Mouse (Mus musculus): Measurements from ENCODE around the gene Med16. TPM values are rescaled to one million over a fixed set of nuclear protein-coding genes. Genes with fewer than 3 reads are reported as not detected.
"Not testable (repeated sequence)": the region's sequence is repeated elsewhere in the genome, so short reads cannot be mapped to it uniquely, and the experiment has no call there.

The Med16 gene
- polyA plus RNA-seq, 2 experiments from 2014 or later, result 5.0 to 7.7 TPM

DNA sequence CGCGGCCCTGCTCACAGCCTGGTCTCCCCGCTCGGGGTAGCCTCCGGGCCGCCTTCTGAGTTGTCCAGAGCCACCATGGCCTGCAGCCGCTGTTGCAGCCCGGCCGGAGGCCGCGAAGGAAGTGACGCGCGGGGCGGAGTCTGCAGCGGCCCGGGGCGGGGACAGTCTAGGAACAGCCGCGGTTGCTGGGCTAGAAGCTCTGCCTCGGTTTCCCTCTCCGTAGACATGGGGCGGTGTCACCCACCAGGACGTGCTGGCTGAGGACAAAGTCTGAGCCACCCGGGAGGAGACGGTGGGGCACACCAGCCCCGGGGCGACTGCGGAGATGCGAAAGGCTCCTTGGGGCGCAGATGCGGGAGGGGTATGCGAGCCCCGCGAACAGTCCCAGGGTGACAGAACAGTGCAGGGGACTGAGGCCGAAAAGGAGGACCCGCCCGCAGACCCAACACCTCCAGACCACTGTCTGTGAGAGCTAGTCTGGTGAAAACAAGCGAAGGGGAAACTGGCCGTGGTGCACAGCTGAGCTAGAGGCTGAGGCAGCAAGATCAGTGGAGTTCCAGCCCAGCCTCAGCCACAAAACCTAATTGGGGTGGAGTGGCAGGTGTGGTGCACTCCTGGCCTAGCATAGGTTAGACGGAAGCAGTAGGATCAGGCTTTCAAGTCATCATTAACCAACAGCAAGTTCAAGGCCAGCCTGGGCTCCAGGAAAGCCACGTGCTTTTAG is 8.2 kb upstream of the Med16 start, which contains the start of gene Kiss1r:
TSS of gene Kiss1r (plus strand) at position 164 of the 724 bp plus-strand sequence.
- ATAC-seq, result peak; percentile 94

DNA sequence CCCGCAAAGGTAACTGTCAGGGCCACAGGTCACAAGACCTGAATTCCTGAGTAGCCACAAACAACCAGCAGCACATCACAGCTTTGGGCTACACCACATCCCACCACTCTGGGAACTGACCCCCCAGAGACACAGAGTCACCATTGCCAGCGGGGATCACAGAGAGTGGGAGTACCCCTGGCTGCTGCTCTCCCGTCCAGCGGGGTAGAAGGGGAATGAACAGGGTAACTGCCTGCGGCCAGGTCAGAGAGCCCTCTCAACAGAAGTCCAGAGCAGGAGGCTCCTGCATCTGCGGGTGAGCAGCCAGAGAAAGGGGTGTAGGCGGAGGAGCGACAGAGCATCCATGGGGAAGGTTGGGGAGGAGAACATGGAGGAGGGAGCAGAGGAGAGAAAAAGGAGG is 7.4 kb upstream of the Med16 start:
- ATAC-seq, result no peak

DNA sequence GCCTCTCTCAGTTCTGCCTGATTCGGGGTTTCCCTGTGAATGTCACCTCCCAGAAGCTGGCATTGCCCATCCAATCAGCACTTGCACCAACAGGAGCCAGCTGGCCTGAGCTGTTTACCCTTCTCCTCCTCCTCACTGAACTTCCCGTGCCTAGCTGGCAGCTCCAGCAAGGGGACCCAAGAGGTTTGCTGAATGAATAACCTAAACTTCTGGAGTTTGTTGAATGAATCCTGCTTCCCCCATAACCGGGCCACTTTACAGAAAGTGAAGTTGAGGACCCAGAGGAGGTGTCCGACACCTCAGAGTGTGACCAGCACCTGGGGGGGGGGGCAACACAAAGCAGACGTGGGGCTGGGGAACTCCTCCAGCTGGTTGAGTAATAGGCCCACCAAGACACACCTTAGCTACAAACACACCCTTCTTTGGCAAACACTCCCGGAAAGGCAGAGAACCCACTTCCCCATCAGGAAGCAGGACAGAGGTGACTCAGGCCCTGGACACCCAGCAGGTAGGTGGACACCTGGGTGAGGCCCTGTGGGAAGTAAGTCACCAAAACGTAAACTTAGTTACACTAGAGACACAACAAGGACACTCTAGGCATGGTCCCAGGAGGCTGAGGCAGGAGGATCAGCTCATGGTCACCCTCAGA is 6.3 kb upstream of the Med16 start:
- no peak for ATAC-seq

DNA sequence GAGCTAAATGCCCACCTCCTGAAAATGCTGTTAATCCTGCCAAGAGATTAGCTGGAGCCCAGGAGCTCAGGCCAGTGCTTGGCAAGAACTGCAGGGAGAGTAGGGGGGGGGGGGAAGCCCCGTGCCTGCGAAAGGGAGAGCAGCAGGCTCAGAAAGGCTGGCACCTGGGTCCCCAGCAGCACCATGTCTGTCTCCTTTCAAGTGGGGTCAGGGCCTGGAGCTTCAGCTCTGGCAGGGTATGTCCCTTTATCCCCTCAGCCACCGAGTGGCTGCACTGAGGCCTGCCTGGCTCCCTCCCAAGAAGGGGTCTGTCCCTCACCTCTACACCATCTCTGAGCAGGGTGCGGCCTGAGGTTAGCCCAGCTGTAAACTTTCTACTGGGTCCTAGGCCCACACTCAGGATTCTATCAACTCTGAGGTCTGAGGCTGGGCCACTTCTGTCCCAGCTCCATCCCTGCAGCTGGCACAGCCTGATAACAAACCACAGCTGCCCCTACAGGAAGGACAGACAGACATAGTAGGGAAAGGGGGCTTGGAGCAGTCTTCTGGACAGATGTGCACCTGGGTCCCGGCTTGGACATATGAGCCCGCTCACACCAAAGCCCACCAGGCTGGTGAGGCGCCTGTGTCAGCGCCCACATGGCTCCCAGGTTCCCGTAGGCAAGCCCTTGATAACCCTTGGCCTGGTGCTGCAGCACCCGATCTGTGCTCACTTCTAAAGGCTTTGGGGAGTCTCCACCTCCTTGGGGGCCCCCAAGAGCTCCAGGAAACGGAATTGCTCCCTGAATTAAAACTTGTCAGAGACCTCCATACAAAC is 5.6 kb upstream of the Med16 start:
- ATAC-seq, result no peak

DNA sequence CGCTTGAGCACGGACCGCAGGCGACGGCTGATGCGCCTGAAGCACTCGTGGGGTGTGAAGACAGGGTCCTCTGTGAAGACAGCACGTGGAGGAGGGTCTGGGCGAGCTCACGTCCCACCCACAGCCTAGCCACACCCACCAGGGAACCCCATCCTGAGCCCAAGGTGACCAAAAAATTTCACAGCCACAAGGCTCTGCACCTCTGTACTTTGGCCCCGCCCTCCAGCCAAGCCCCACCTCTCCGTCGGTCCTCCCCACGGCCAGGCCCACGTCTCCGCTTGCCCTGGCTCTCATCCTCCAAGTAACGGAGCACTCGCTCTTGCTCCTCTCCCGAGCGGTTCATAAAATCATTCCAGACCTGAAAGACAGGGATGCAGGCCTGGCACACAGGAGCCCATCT is 3.7 kb upstream of the Med16 start:
- no peak for ATAC-seq

DNA sequence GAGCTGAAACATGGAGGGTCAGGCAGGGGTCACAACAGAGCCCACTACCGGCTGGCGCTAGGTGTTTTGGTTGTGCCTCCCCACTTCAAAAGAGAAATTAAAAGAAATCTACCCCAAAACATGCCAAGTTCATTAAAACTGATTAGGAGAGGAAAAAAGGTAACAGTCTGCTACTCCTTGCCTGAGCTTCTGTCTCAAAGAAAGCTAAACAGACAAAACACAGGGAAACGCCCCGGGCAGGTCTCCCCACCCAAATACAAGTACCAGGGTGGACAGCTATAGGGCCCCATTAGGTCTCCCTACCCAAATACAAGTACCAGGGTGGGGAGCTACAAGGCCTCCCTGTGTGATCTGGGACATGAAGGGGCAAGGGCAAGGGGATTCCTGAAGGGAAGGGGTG is 1.8 kb upstream of the Med16 start, which contains the start of gene Gm26602:
TSS of gene Gm26602 (plus strand) at position 301 of the 400 bp plus-strand sequence.
- ATAC-seq, result no peak

DNA sequence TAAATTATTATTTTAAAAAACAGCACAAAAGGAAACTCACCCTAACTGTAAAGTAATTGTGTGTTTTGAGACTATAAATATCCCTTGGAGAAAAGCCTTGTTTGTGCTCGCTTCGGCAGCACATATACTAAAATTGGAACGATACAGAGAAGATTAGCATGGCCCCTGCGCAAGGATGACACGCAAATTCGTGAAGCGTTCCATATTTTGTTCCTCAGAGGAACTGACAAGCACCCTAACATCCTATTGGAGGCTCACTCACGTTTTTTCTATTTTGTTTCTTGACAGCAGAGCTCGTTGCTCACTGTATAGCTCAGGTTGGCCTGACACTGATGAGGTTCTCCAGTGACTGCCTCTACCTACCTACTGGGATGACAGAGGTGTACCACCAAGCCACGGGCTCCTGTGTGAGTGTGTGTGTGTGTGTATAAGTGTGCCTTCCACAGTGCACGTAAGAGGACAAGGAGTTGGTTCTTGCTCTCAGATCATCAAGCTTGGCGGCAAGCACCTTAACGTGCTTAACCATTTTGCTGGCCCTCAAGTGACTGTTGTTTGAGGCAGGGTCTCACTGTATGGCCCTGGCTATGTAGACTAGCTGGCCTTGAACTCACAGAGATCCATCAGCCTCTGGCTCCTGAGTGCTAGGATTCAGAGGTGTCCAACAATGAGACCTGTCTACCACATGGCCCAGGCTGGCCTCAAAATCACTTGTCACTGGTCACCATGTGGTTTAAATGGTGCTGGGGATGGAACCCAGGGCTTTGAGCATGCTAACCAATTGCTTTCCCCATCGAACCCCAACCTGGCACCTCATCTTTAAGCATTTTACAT is 584 bp upstream of the Med16 start:
- ATAC-seq, result peak; percentile 38

DNA sequence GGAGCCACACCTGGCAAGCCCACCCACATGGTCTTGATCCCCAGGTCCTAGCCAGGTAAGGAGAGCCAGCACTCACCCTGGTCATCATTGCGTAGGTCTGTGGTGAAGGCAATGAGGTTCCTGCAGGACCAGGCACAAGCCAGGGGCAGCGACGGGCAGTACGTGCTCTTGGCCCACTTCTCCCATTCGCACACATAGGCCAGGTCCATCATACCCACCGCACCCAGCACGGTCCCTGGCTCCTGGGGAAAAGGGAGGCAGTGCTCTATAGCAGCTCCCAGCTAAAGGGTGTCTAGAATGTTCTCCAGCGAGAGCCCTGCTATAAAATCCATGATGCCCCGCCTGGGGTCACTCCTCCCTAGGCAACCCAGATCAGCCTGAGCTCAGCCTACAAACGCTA is 1.3 kb downstream of the Med16 start:
- no peak for ATAC-seq

DNA sequence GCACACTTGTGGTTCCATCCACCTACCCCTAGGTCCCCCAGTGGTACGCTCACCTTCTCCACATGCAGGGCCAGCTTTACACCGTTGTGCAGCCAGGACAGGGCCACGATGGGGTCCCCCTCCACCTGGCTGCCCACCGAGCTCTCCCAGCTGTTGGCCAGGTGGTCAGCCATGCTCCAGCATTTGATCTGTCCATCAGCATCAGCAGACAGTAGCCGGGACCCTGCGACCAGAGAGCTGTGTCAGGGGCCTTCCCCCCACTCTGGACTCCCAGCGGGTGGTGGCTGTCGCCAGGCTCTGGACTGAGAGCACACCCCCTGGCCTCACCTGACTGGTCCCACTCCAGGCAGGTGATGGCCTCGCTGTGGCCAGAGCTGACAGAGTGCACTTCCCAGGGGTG is 2.0 kb downstream of the Med16 start:
- ATAC-seq, result no peak

DNA sequence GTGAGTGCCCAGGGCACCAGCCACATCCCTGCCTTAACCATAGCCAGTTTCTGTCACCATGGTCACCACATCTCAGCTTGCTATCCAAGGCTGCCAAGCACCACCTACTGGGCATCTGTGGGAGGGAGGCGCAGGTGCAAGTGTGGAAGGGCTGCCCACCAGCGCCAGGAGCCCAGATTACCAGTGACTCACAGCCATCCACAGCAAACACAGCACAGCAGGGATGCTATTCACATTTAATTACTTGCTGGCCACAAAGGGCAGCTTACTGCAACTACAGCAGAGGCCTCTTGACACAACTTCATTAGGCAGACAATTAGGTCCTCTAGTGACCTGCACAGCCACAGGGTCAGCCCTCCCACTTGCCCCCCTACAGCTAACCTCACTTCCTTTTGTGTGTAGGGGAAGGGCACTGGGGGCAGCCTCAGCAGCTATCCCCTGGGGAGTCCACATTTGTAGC is 7.7 kb downstream of the Med16 start:
- ATAC-seq, result no peak

DNA sequence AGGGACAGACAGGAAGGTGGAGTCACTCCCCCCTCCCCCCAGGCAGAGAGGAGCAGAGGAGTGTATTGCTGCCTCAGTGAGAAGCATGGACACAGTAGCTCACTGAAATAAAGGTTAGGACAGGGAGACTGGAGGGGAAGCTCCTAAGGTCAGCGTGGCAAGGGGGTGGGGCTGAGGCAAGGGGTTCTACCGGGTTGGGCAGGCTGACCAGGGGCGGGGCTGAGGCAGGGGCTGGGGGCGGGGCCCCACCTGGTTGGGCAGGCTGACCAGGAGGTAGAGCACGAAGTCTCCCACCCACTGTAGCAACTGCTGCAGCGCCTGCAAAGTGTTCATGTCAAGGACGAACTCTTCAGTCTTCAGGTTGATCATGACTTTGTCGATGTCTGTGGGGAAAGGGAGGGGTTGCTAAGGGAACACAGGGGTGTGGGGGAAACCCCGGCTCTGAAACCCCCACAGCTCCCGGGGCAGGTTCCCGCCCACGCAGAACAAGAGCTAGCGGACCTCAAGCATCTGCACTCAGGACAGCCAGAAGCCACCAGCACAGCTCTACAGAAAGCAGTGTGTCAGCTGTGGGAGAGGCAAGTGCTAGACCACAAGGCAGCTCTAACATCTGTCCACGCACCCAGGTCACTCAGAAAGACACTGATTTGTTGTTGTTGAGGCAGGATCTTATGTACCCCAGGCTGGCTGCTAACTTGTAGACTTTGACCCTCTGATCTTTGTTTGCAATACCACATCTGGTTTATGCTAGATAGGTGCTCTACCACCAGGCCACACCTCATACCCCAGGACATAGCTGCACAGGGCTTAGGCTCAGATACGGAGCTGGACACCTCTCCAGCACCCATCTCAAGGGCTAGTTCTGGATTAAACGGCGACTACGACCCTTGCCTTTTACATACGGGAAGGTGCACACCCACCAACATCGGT is 11.1 kb downstream of the Med16 start:
- peak; percentile 74 for ATAC-seq

DNA sequence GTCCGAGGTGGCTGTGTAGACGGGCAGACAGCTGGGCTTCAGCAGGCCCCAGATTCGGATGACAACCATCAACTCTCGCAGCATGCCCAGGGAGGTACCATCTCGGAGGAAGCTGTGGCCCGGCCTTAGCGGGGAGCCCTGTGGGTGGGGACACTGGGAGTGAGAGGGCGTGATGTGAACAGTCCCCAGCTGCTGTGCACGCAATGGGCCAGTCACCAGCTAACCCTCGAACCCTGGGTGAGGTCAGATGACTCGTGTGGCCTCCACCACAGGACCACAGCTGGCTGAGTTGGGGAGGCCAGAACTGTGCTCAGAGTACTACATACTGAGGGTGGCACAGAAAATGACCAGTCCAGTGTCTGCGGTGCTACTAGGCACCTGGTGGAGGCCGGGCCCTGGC is 11.9 kb downstream of the Med16 start:
- ATAC-seq, result no peak

DNA sequence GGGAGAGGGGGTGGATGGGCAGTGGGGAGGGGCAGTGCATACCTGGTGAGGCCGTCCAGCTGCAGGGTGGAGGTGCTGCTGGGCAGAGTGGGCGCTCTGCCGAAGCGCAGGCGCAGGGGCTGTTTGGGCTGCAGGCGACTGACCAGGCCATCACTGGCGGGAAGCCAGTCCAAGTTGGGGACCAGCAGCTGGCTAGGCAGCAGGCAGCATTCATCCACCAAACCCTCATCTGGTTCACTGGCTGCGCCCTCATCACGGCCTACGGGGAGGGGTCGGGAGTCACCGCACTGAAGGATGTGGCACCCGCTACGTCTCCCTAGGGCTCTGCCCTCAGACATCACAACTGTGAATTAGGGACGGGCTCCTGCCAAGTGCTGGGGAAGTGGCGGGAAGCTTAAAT is 12.4 kb downstream of the Med16 start:
- no peak for ATAC-seq

DNA sequence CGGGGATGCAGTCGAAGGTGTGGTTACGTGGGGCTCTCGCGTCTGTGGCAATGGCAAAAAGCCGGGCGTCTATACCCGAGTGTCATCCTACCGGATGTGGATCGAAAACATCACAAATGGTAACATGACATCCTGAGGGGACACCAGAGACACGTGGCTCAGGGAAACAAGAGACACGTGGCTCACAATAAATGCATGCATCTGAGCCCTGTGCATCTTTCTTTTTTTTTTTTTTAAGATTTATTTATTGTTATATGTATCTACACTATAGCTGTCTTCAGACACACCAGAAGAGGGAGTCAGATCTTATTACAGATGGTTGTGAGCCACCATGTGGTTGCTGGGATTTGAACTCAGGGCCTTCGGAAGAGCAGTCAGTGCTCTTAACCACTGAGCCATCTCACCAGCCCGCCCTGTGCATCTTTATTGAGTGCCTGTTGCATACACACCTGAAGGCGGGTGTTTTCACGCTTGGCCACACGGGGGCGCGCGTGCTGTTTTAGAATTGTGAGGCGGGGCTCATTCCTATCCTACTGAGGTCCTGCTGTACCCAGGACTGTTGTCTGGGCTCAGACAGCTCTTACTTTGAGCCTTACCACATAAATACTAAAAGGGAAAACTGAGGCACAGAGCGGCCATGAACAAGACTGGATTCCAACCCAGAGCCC is 16.1 kb downstream of the Med16 start:
- ATAC-seq, result peak; percentile 73

DNA sequence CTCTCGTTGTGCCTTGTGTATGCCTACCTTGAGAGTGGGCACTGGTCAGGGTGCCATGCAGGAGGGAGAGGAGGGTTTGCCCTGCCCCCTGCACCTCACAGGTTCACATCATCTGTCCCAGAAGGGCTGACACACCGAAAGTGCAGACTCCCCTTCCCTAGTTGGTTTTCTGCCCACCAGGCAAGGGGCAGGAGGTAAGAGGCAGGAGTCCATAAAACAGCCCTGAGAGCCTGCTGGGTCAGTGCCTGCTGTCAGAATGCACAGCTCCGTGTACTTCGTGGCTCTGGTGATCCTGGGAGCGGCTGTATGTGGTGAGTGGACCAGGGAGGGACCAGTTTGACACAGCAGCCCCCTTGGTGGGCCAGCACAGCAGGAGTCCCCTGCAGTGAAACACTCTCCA is 18.1 kb downstream of the Med16 start, which contains the start of gene Cfd:
TSS of gene Cfd (plus strand) at position 184 of the 400 bp plus-strand sequence.
- ATAC-seq, result no peak

DNA sequence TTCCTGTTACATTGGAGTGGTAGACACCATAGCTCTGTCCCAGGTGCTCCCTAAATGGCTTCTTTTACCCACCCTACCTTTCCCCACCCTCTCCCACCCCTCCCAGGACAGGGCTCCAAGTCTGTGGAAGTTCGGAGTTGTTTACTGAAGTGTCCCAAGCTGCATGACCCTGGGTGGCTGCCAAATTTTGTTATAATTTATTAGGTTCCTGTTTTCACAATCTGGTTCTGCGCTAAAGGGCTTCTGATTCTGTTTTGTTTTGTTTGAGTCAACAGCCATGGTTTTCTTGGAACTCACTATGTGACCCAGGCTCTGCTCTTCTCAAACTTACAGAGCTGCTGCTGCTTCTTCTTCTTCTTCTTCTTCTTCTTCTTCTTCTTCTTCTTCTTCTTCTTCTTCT is 19.3 kb downstream of the Med16 start:
- ATAC-seq, result no peak

DNA sequence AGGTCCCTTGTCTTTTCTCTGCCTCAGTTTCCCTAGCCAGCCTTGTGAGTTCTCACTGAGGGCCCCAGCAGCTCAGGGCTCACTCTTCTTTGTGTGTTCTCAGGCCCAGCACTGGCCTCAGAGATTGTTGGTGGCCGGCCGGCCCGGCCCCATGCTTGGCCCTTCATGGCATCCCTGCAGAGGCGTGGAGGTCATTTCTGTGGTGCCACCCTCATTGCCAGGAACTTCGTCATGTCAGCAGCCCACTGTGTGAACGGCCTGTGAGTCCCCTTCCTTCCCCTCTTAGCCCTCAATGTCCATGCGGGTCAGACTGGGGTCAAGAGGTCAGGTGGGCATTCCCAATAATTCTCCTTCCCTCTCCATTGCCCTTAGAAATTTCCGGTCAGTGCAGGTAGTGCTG is 22.1 kb downstream of the Med16 start:
- ATAC-seq, result no peak

DNA sequence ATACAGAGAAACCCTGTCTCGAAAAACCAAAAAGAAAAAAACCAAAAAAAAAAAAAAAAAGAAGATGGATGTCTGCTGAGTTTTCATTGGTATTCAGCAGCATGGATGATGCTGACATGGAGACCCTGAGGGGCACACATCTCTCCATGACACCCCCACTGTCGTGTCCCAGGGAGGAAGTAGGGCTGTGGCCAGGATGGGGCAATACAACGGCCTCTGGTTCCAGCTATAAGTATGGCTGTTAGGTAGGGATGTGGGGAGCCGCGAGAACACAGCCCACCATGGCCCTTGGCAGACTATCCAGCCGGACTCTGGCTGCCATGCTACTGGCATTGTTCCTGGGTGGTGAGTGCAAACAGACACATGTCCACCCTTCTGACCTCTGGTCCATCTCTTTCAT is 22.7 kb downstream of the Med16 start, which contains the start of gene Elane:
TSS of gene Elane (plus strand) at position 194 of the 400 bp plus-strand sequence.
- no peak for ATAC-seq

DNA sequence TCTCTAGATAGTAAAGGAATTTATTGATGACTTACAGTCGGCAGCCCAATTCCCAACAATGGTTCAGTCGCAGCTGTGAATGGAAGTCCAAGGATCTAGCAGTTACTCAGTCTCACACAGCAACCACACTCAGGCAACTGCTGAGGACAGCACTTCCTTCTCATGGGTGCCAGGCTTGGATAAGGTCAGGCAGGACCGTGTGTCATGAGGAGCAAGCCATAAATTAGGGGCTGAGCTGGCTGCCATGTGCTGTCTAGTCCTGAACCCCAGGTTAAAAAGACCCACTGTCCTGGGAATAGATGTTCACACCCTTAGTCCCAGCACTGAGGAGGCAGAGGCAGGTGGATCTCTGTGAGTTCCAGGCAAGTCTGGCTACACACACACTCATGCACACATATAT is 23.8 kb downstream of the Med16 start:
- not testable (repeated sequence) for ATAC-seq

DNA sequence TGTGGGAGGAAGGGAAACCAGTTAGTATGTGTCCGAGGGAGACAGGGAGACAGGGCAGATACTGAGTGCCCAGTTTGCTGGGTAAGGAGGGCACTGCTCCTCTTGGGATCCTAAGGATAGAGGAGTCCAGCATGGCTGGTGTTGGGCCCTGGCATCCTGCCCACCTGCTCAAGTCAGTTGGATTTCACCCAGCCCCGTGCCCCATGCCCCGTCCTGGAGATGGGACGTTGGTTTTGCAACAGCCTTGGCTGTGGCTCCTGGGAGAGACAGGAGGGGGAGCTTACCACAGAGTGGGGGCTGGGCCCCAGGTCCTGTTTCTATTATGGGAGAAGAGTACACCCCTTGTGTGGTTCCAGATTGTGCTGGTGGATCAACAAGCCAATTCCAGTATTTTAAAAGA is 24.3 kb downstream of the Med16 start:
- ATAC-seq, result no peak

Measured in CD4-positive, CD25-positive, alpha-beta regulatory T cell, adult 4 months (primary cell).